Mouse (Mus musculus) stomach, postnatal 0 days (tissue): ENCODE results near the gene Nptxr.

Source experiments
- CTCF ChIP-seq: IDR thresholded peaks from 2 replicates; pipeline ENCODE4 v1.5.1; 2016; ENCODE audit warnings: antibody characterized with exemption, low read depth, mild to moderate bottlenecking, moderate library complexity
- EP300 ChIP-seq: optimal IDR thresholded peaks from 2 replicates; pipeline ENCODE3; 2016; ENCODE audit warnings: antibody characterized with exemption

- TF ChIP-seq CTCF = no peak
- TF ChIP-seq EP300 = no peak
Observed at GRCm38 (mm10) chr15:79805246-79805645, 680 bp upstream of the Nptxr start.
